Mouse (Mus musculus) G1E (cell line): ENCODE results near the gene Slc22a4.

Experiments used
- CTCF ChIP-seq: IDR thresholded peaks from 2 replicates; pipeline ENCODE4 v1.5.1; 2012; ENCODE audit warnings: low read depth, low read length, inconsistent platforms, mixed read lengths
- GATA1 ChIP-seq: IDR thresholded peaks from 2 replicates; pipeline ENCODE4 v1.6.1; 2012; ENCODE audit warnings: borderline replicate concordance, low read length, inconsistent platforms, mixed read lengths
- TAL1 ChIP-seq: conservative IDR thresholded peaks from 2 replicates; pipeline ENCODE4 v1.6.1; 2012; ENCODE audit warnings: low read depth, low read length, inconsistent platforms, mixed read lengths

GRCm38 (mm10) chr11:53979788-53980621, 47.9 kb downstream of the Slc22a4 start, which contains the start of gene Slc22a21:
- TF ChIP-seq CTCF = no peak
- TF ChIP-seq GATA1 = no peak
- TF ChIP-seq TAL1 = no peak
